In the genomic region with DNA sequence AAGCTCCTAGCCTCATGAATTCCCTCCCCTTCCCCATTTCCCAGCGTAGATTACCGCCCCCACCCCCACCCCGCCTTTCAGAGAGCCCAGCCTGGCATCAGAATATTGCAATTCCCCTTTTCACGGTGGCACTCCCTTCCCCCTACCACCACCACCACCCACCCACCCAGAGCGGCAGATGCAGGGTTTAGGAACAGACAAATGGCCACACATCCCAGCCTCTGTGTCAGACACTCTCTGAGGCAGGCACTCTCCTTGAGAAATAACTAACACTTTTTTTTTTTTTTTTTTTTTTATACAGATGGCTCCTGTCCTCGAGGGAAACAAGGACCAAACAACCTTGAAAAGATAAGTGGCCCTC, we compare ENCODE assay signal across 9 mouse cellular contexts. TPM values are rescaled to one million over a fixed set of nuclear protein-coding genes. Genes with fewer than 3 reads are reported as not detected.
DNase-seq lines count a peak whose midpoint lies in the region; ATAC-seq and TF ChIP-seq lines count a peak whose summit lies in the region.
"Had no signal": no experiment of that assay in that cellular context is flagged by ENCODE, and none has a peak within 500 bp of the region (broad histone marks: within the 10 kb centered on the region; RNA-seq: fewer than 3 reads in every experiment).

No protein-coding gene starts in this region.

- peak overlapping the region; percentile 39 for H3K9ac ChIP-seq in kidney, embryonic 15.5 days
- H3K9ac ChIP-seq in hindbrain, postnatal 0 days (replicated peaks; ENCODE audit: low read length) = peak overlapping the region; percentile 58
- peak overlapping the region; percentile 60 for H3K9ac ChIP-seq in midbrain, embryonic 16.5 days (ENCODE audit: low read depth, low read length)

- no peak overlapping the region for H3K27ac ChIP-seq in kidney, embryonic 15.5 days
- H3K27ac ChIP-seq in cortical plate, adult 2 months (ENCODE audit: insufficient read depth, low read length) = no peak overlapping the region
- 0 out of 2 replicates have a peak overlapping the region, but pooled peaks have one; percentile 26 for H3K27ac ChIP-seq in hindbrain, postnatal 0 days
- H3K27ac ChIP-seq in midbrain, embryonic 16.5 days (ENCODE audit: low read length) = no peak overlapping the region

- TF ChIP-seq CTCF in cortical plate, adult 2 months (IDR thresholded peaks at IDR 0.05; ENCODE audit: extremely low read depth, insufficient read depth, low read length) = no peak
- TF ChIP-seq CTCF in hindbrain, postnatal 0 days (IDR thresholded peaks at IDR 0.05; ENCODE audit: low read depth) = no peak

- H3K9me3 ChIP-seq in kidney, embryonic 15.5 days (replicated peaks) = no peaks in the 10 kb centered on the region
- H3K9me3 ChIP-seq in hindbrain, postnatal 0 days (ENCODE audit: low read length) = no peaks in the 10 kb centered on the region
- H3K9me3 ChIP-seq in midbrain, embryonic 16.5 days (replicated peaks; ENCODE audit: control insufficient read depth, low read length, poor library complexity, severe bottlenecking) = no peaks in the 10 kb centered on the region

- H3K27me3 ChIP-seq in kidney, embryonic 15.5 days = no peaks in the 10 kb centered on the region
- no peaks in the 10 kb centered on the region for H3K27me3 ChIP-seq in hindbrain, postnatal 0 days (ENCODE audit: insufficient read depth, low read length)
- no peaks in the 10 kb centered on the region for H3K27me3 ChIP-seq in midbrain, embryonic 16.5 days (ENCODE audit: control insufficient read depth, insufficient read depth, low read depth, low read length)

- no peak for DNase-seq in kidney, adult 8-10 months
- peak; percentile 33 for DNase-seq in hindbrain, postnatal 0 days (ENCODE audit: low spot score)
- no peak for DNase-seq in natural killer cell, adult 2 months (ENCODE audit: low spot score in 2 of 2)
- DNase-seq in adrenal gland, adult (ENCODE audit: inconsistent age in 2 of 2, low spot score in 1 of 2) = no peak
- no peak for DNase-seq in adrenal gland, postnatal 4 days (ENCODE audit: low spot score in 2 of 2)

- peaks cover 4% of the 10 kb centered on the region; the same call in 1 of the 2 replicates for H3K4me1 ChIP-seq in kidney, embryonic 15.5 days
- H3K4me1 ChIP-seq in cortical plate, adult 2 months (ENCODE audit: control insufficient read depth, insufficient read depth, low read length) = peaks cover 2% of the 10 kb centered on the region; the same call in 1 of the 2 replicates
- H3K4me1 ChIP-seq in hindbrain, postnatal 0 days (ENCODE audit: insufficient read depth, low read length) = no peaks in the 10 kb centered on the region
- no peaks in the 10 kb centered on the region for H3K4me1 ChIP-seq in midbrain, embryonic 16.5 days (ENCODE audit: control insufficient read depth, insufficient read depth, low read length)

- peak; percentile 40; the same call in 1 of the 2 replicates for ATAC-seq in kidney, embryonic 15.5 days (replicated peaks; ENCODE audit: low FRiP score)
- ATAC-seq in hindbrain, postnatal 0 days = peak; percentile 84
- ATAC-seq in midbrain, embryonic 16.5 days = peak; percentile 87
- ATAC-seq: Patski had no signal

- WGBS in kidney, embryonic 15.5 days = 2% methylated on average over 6 of the region's 6 CpGs
- 0% methylated on average over 6 of the region's 6 CpGs for WGBS in hindbrain, postnatal 0 days
- WGBS in midbrain, embryonic 16.5 days = 7% methylated on average over 6 of the region's 6 CpGs

- H3K4me2 ChIP-seq in kidney, embryonic 15.5 days = peak overlapping the region; percentile 83
- H3K4me2 ChIP-seq in hindbrain, postnatal 0 days (ENCODE audit: low read depth, low read length) = peak overlapping the region; percentile 91
- peak overlapping the region; percentile 56 for H3K4me2 ChIP-seq in midbrain, embryonic 16.5 days (ENCODE audit: low read length)

- no peak for TF ChIP-seq POLR2A in cortical plate, adult 2 months (IDR thresholded peaks at IDR 0.05; ENCODE audit: extremely low read depth, insufficient read depth, low read length)

- no peaks in the 10 kb centered on the region for H3K36me3 ChIP-seq in kidney, embryonic 15.5 days
- H3K36me3 ChIP-seq in hindbrain, postnatal 0 days (ENCODE audit: insufficient read depth, low read length) = no peaks in the 10 kb centered on the region
- no peaks in the 10 kb centered on the region for H3K36me3 ChIP-seq in midbrain, embryonic 16.5 days (ENCODE audit: control insufficient read depth, insufficient read depth, low read length)

- peak overlapping the region; percentile 51 for H3K4me3 ChIP-seq in kidney, embryonic 15.5 days (replicated peaks)
- H3K4me3 ChIP-seq in cortical plate, adult 2 months (ENCODE audit: insufficient read depth, low read length) = peak overlapping the region; percentile 40
- peak overlapping the region; percentile 44 for H3K4me3 ChIP-seq in hindbrain, postnatal 0 days (ENCODE audit: low read length)
- peak overlapping the region; percentile 37 for H3K4me3 ChIP-seq in midbrain, embryonic 16.5 days (ENCODE audit: low read depth, low read length)

RNA-seq across cellular contexts. Expression of a gene that starts 19.2 kb away (rescaled TPM):
- 0.12 and 0.14 TPM in 2 replicates for polyA plus RNA-seq in kidney, embryonic 15.5 days (2015; fragmentation: Nextera tagmentation; extraction: Ambion mirVana)
- not detected in 2 replicates for polyA plus RNA-seq in cortical plate, adult 2 months (2012; rRNA removed)
- 0.04 TPM in 1 of 2 replicates, not detected in the other for total RNA-seq in hindbrain, postnatal 0 days (2014; rRNA removed)
- polyA plus RNA-seq in hindbrain, postnatal 0 days (2015; fragmentation: Nextera tagmentation; extraction: Ambion mirVana) = 0.03 and 0.05 TPM in 2 replicates
- 0.04 TPM in 1 of 2 replicates, not detected in the other for polyA plus RNA-seq in midbrain, embryonic 16.5 days (2015; fragmentation: Nextera tagmentation; extraction: Ambion mirVana)
- not detected for total RNA-seq in adrenal gland, postnatal 4 days (2021)

RNA-seq across cellular contexts. Expression of a gene that starts 22.7 kb away (rescaled TPM):
- polyA plus RNA-seq in kidney, embryonic 15.5 days (2015; fragmentation: Nextera tagmentation; extraction: Ambion mirVana) = 0.33 and 0.44 TPM in 2 replicates
- 0.02 and 0.08 TPM in 2 replicates for polyA plus RNA-seq in cortical plate, adult 2 months (2012; rRNA removed)
- total RNA-seq in hindbrain, postnatal 0 days (2014; rRNA removed) = 0.21 and 0.86 TPM in 2 replicates
- polyA plus RNA-seq in hindbrain, postnatal 0 days (2015; fragmentation: Nextera tagmentation; extraction: Ambion mirVana) = 1.5 and 1.8 TPM in 2 replicates
- polyA plus RNA-seq in midbrain, embryonic 16.5 days (2015; fragmentation: Nextera tagmentation; extraction: Ambion mirVana) = 3.0 and 3.2 TPM in 2 replicates
- 1 to 10 TPM in 1 of 2 experiments, under 1 TPM in 1; 0.81 to 3.6 TPM for total RNA-seq in adrenal gland, postnatal 4 days (2021)

RNA-seq across cellular contexts. Expression of a gene that starts 59.7 kb away (rescaled TPM):
- 78.2 and 93.3 TPM in 2 replicates for polyA plus RNA-seq in kidney, embryonic 15.5 days (2015; fragmentation: Nextera tagmentation; extraction: Ambion mirVana)
- polyA plus RNA-seq in cortical plate, adult 2 months (2012; rRNA removed) = 6.5 and 6.6 TPM in 2 replicates
- total RNA-seq in hindbrain, postnatal 0 days (2014; rRNA removed) = 10.6 and 14.2 TPM in 2 replicates
- 44.0 and 47.5 TPM in 2 replicates for polyA plus RNA-seq in hindbrain, postnatal 0 days (2015; fragmentation: Nextera tagmentation; extraction: Ambion mirVana)
- 39.7 and 43.5 TPM in 2 replicates for polyA plus RNA-seq in midbrain, embryonic 16.5 days (2015; fragmentation: Nextera tagmentation; extraction: Ambion mirVana)
- total RNA-seq in adrenal gland, postnatal 4 days (2021) = 10 to 100 TPM; 13.3 to 15.9 TPM
